Mouse (Mus musculus): ENCODE measurements at regions not wholly inside any gene's neighbourhood (a gene's known extent, or its start where the extent isn't known, plus 50 kb on each side); places are given as distances from the start of the nearest gene placed in this dataset.

DNA sequence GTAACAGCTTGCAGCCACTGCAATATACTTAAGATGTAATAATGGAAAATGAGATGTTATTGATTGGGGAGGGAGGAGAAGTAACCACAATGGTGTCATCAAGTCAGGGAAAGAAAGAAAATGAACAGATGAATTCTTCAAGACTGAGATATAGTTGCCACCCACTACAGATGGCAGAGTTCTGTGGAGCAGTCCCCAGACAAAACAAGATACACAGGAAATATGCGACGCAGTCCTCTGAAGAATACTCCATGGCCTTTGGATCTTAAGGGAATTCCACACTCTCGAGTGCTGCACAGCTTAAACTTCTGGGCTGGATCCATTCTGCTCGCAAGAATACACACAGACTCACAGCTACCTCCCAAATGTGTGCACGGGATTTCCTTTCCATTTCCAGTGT, 113.4 kb downstream of the Sox4 start:
- no peak for TF ChIP-seq TBP (conservative IDR thresholded peaks at IDR 0.05; ENCODE audit: low read depth, low read length)
- TF ChIP-seq EP300 (IDR thresholded peaks at IDR 0.05; ENCODE audit: low read length): no peak

Measured in CH12.LX (cell line).